Mouse (Mus musculus) liver, adult (tissue): ENCODE measurements around the gene Hddc3.

Experiments
- GATA4 ChIP-seq: IDR thresholded peaks from 2 replicates; pipeline ENCODE4 v1.6.1; 2014; ENCODE audit warnings: mild to moderate bottlenecking, low read length; ENCODE audit not compliant: insufficient replicate concordance

Gene Hddc3

GRCm38 (mm10) chr7:80398654-80399444 is 55.9 kb downstream of the Hddc3 start:
- no peak for TF ChIP-seq GATA4

DNA sequence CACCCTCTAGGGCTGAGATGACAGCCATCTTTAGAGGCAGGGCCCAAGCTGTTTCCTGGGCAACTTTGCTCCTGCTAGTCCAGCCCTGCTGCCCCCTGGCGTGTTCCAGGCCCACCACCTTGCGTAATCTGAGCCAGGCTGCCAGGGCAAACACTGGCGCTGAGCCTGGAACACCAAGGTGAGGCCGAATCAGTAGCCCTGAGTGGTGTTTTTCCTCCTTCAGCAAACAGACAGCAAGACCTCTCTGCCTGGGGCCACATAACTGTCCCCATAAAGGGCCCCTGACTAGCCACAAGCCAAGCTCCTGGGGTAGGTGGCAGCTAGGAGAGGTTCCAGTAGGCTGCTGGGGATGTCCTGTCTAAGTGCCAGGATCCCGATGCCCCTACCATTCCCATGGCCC is 57.2 kb downstream of the Hddc3 start:
- no peak for TF ChIP-seq GATA4
